In genomic region chr5:108374079-108374478, GRCm38 (mm10) we compare ENCODE assay signal across 23 mouse cellular contexts. TPM values are rescaled to one million over a fixed set of nuclear protein-coding genes. Genes with fewer than 3 reads are reported as not detected.
DNase-seq lines count a peak whose midpoint lies in the region; ATAC-seq and TF ChIP-seq lines count a peak whose summit lies in the region.
"Had no signal": no experiment of that assay in that cellular context is flagged by ENCODE, and none has a peak within 500 bp of the region (broad histone marks: within the 10 kb centered on the region; RNA-seq: fewer than 3 reads in every experiment).

No protein-coding gene starts in this region.

- DNase-seq in heart, adult 11 months = peak; percentile 36
- DNase-seq in heart, adult 18-20 months = no peak
- DNase-seq in 416B (ENCODE audit: low read depth) (peak; percentile 59), ES-E14 (ENCODE audit: low read depth, low spot score) (no peak)
- DNase-seq in brain, adult 2 months (ENCODE audit: low read depth, low spot score) = peak; percentile 53
- DNase-seq in kidney, postnatal 25 days = no peak
- DNase-seq: adrenal gland, postnatal 14 days; cerebellum, adult 8-10 months; cerebellum, postnatal 14 days; gastrocnemius, postnatal 14 days; heart, postnatal 10 days; heart, postnatal 4 days had no signal

- H3K4me3 ChIP-seq in ES-E14 (ENCODE audit: insufficient read depth in 1 of 2, low read depth in 1 of 2, low read length in 2 of 2, poor library complexity in 1 of 2, severe bottlenecking in 1 of 2) = no peak overlapping the region
- H3K4me3 ChIP-seq in midbrain, embryonic 13.5 days (replicated peaks) = no peak overlapping the region
- H3K4me3 ChIP-seq: embryonic facial prominence, embryonic 12.5 days; heart, embryonic 10.5 days; hindbrain, embryonic 12.5 days had no signal

- in situ Hi-C loops in ES-E14 (cut with MboI; ENCODE audit: low sequenced_read_pairs in 2 of 2, unreplicated experiment in 2 of 2) = no loop called here

- no peaks in the 10 kb centered on the region for H3K4me1 ChIP-seq in ES-E14 (ENCODE audit: control insufficient read depth in 2 of 2, insufficient read depth in 2 of 2, low read length in 2 of 2, poor library complexity in 1 of 2)
- peaks cover 5% of the 10 kb centered on the region for H3K4me1 ChIP-seq in midbrain, embryonic 13.5 days (replicated peaks)

- no peaks in the 10 kb centered on the region for H3K9me3 ChIP-seq in ES-E14 (ENCODE audit: control insufficient read depth, insufficient read depth, low read depth, low read length)
- H3K9me3 ChIP-seq in midbrain, embryonic 13.5 days = no peaks in the 10 kb centered on the region
- H3K9me3 ChIP-seq: embryonic facial prominence, embryonic 12.5 days; heart, embryonic 10.5 days; hindbrain, embryonic 12.5 days had no signal

- H3K27ac ChIP-seq in ES-E14 (ENCODE audit: insufficient read depth, low read depth, low read length, poor library complexity, severe bottlenecking) = no peak overlapping the region
- H3K27ac ChIP-seq in midbrain, embryonic 13.5 days = no peak overlapping the region
- H3K27ac ChIP-seq: embryonic facial prominence, embryonic 12.5 days; heart, embryonic 10.5 days; hindbrain, embryonic 12.5 days had no signal

- 72% methylated on average over 5 of the region's 5 CpGs for WGBS in midbrain, embryonic 13.5 days

- no peak overlapping the region for H3K9ac ChIP-seq in ES-E14 (ENCODE audit: insufficient read depth, low read depth, low read length, poor library complexity, severe bottlenecking)
- no peak overlapping the region for H3K9ac ChIP-seq in midbrain, embryonic 13.5 days (replicated peaks)
- H3K9ac ChIP-seq: embryonic facial prominence, embryonic 12.5 days; hindbrain, embryonic 12.5 days had no signal

- no peaks in the 10 kb centered on the region for H3K36me3 ChIP-seq in ES-E14 (ENCODE audit: control insufficient read depth, insufficient read depth, low read length, poor library complexity, severe bottlenecking)
- no peaks in the 10 kb centered on the region for H3K36me3 ChIP-seq in midbrain, embryonic 13.5 days
- H3K36me3 ChIP-seq: embryonic facial prominence, embryonic 12.5 days; heart, embryonic 10.5 days; hindbrain, embryonic 12.5 days had no signal

- H3K27me3 ChIP-seq in midbrain, embryonic 13.5 days = peaks cover 42% of the 10 kb centered on the region

- no peak for ATAC-seq in midbrain, embryonic 13.5 days
- ATAC-seq: forebrain, embryonic 16.5 days; hindbrain, embryonic 16.5 days; inflammation-experienced regulatory T-cells, adult 6 months; intestine, postnatal 0 days had no signal

- no peak overlapping the region for H3K4me2 ChIP-seq in midbrain, embryonic 13.5 days (replicated peaks)
- H3K4me2 ChIP-seq: embryonic facial prominence, embryonic 12.5 days; hindbrain, embryonic 12.5 days had no signal

TF ChIP-seq in ES-E14, 5 proteins besides CTCF, POLR2A, EP300 and RAD21:
- TF ChIP-seq ZC3H11A (IDR thresholded peaks at IDR 0.05; ENCODE audit: borderline replicate concordance, low read depth, low read length) (no peak), MAFK (IDR thresholded peaks at IDR 0.05; ENCODE audit: insufficient read depth, low read depth, low read length) (peak; percentile 63), ZNF384 (IDR thresholded peaks at IDR 0.05; ENCODE audit: low read depth, low read length) (no peak)
TF ChIP-seq in ES-E14: peak in this region for 1.

RNA-seq across cellular contexts. Expression of gene Gm42517, which starts 6.4 kb away (rescaled TPM):
- 1 to 10 TPM; 2.5 to 3.8 TPM for total RNA-seq in heart, adult 18-20 months (2021)
- total RNA-seq in ES-E14 (2012; rRNA removed) = 0.16 and 0.45 TPM in 2 replicates
- 0.53 and 0.61 TPM in 2 replicates for polyA plus RNA-seq in midbrain, embryonic 13.5 days (2015; fragmentation: Nextera tagmentation; extraction: Ambion mirVana)
- polyA plus RNA-seq: embryonic facial prominence, embryonic 12.5 days; inflammation-experienced regulatory T-cells, adult 6 months had no signal

RNA-seq across cellular contexts. Expression of gene Pde6b, which starts 14.1 kb away (rescaled TPM):
- not detected for total RNA-seq in heart, adult 18-20 months (2021)
- 0.04 and 0.16 TPM in 2 replicates for total RNA-seq in ES-E14 (2012; rRNA removed)
- 0.17 and 0.48 TPM in 2 replicates for polyA plus RNA-seq in midbrain, embryonic 13.5 days (2015; fragmentation: Nextera tagmentation; extraction: Ambion mirVana)
- total RNA-seq: adrenal gland, postnatal 14 days; common myeloid progenitor, adult 5-6 weeks; gastrocnemius, adult 18-20 months; gastrocnemius, postnatal 14 days; heart, postnatal 10 days; heart, postnatal 4 days had no signal
- polyA plus RNA-seq: forebrain, embryonic 16.5 days; heart, embryonic 14.5 days; hindbrain, embryonic 16.5 days had no signal

Comparison
In these comparisons a context has a peak if more than half of its experiments do, and no peak if none do; other contexts are left out.
1. DNase-seq: peak in heart, adult 11 months (single experiment), 416B (single experiment) and brain, adult 2 months (single experiment); none in heart, adult 18-20 months (0 of 2), ES-E14 (single experiment) and kidney, postnatal 25 days (0 of 2).